Mouse (Mus musculus): ENCODE results near the gene Mcee.

Mcee gene

GRCm38 (mm10) chr7:64359943-64360585 is 32.3 kb upstream of the Mcee start:
- Histone ChIP-seq H3K4me1 (replicated peaks; ENCODE audit: low read depth, low read length) (peaks cover 18% of the 10 kb centered on the region), H3K27me3 (ENCODE audit: insufficient read depth, low read length) (no peaks in the 10 kb centered on the region), H3K9me3 (ENCODE audit: low read length) (no peaks in the 10 kb centered on the region), H3K36me3 (ENCODE audit: insufficient read depth, low read length) (peaks cover 67% of the 10 kb centered on the region), H3K4me3 (replicated peaks; ENCODE audit: low read length) (peak overlapping the region; percentile 23; the same call in 1 of the 2 replicates)
- TF ChIP-seq POU5F1 (IDR thresholded peaks at IDR 0.05; ENCODE audit: borderline replicate concordance, low read length) (no peak), NANOG (IDR thresholded peaks at IDR 0.05; ENCODE audit: borderline replicate concordance, low read length) (no peak)

- Histone ChIP-seq H3K36me3 (ENCODE audit: insufficient read depth, low read length) (peaks cover 67% of the 10 kb centered on the region), H3K27me3 (ENCODE audit: insufficient read depth, low read length) (no peaks in the 10 kb centered on the region), H3K9me3 (ENCODE audit: low read length) (no peaks in the 10 kb centered on the region), H3K4me1 (replicated peaks; ENCODE audit: low read depth, low read length) (peaks cover 18% of the 10 kb centered on the region), H3K4me3 (replicated peaks; ENCODE audit: low read length) (0 out of 2 replicates have a peak overlapping the region, but pooled peaks have one; percentile 23)
- TF ChIP-seq CTCF (conservative IDR thresholded peaks at IDR 0.05; ENCODE audit: low read length) (no peak), NANOG (IDR thresholded peaks at IDR 0.05; ENCODE audit: borderline replicate concordance, low read length) (no peak), POU5F1 (IDR thresholded peaks at IDR 0.05; ENCODE audit: borderline replicate concordance, low read length) (no peak)
Observed at GRCm38 (mm10) chr7:64360586-64360945, 31.8 kb upstream of the Mcee start.

GRCm38 (mm10) chr7:64365863-64366262 is 26.5 kb upstream of the Mcee start:
- TF ChIP-seq CTCF (conservative IDR thresholded peaks at IDR 0.05; ENCODE audit: low read length) (no peak), POU5F1 (IDR thresholded peaks at IDR 0.05; ENCODE audit: borderline replicate concordance, low read length) (no peak), NANOG (IDR thresholded peaks at IDR 0.05; ENCODE audit: borderline replicate concordance, low read length) (no peak)
- peaks cover 69% of the 10 kb centered on the region for H3K36me3 ChIP-seq (ENCODE audit: insufficient read depth, low read length)
- no peaks in the 10 kb centered on the region for H3K27me3 ChIP-seq (ENCODE audit: insufficient read depth, low read length)
- no peaks in the 10 kb centered on the region for H3K9me3 ChIP-seq (ENCODE audit: low read length)
- H3K4me3 ChIP-seq (replicated peaks; ENCODE audit: low read length), result no peak overlapping the region
- H3K4me1 ChIP-seq (replicated peaks; ENCODE audit: low read depth, low read length), result peaks cover 8% of the 10 kb centered on the region

- Histone ChIP-seq H3K27me3 (ENCODE audit: insufficient read depth, low read length) (no peaks in the 10 kb centered on the region), H3K4me1 (replicated peaks; ENCODE audit: low read depth, low read length) (peaks cover 24% of the 10 kb centered on the region), H3K4me3 (replicated peaks; ENCODE audit: low read length) (no peak overlapping the region), H3K9me3 (ENCODE audit: low read length) (no peaks in the 10 kb centered on the region), H3K36me3 (ENCODE audit: insufficient read depth, low read length) (peaks cover 38% of the 10 kb centered on the region)
- TF ChIP-seq NANOG (IDR thresholded peaks at IDR 0.05; ENCODE audit: borderline replicate concordance, low read length), result no peak
- TF ChIP-seq POU5F1 (IDR thresholded peaks at IDR 0.05; ENCODE audit: borderline replicate concordance, low read length), result no peak
- TF ChIP-seq CTCF (conservative IDR thresholded peaks at IDR 0.05; ENCODE audit: low read length), result no peak
Observed at GRCm38 (mm10) chr7:64369841-64370240, 22.6 kb upstream of the Mcee start.

GRCm38 (mm10) chr7:64371940-64372878 is 20.2 kb upstream of the Mcee start:
- Histone ChIP-seq H3K9me3 (ENCODE audit: low read length) (no peaks in the 10 kb centered on the region), H3K27me3 (ENCODE audit: insufficient read depth, low read length) (no peaks in the 10 kb centered on the region), H3K36me3 (ENCODE audit: insufficient read depth, low read length) (peaks cover 45% of the 10 kb centered on the region), H3K4me3 (replicated peaks; ENCODE audit: low read length) (no peak overlapping the region), H3K4me1 (replicated peaks; ENCODE audit: low read depth, low read length) (peaks cover 24% of the 10 kb centered on the region)
- TF ChIP-seq NANOG (IDR thresholded peaks at IDR 0.05; ENCODE audit: borderline replicate concordance, low read length), result no peak
- TF ChIP-seq POU5F1 (IDR thresholded peaks at IDR 0.05; ENCODE audit: borderline replicate concordance, low read length), result no peak
- TF ChIP-seq CTCF (conservative IDR thresholded peaks at IDR 0.05; ENCODE audit: low read length), result no peak

- TF ChIP-seq POU5F1 (IDR thresholded peaks at IDR 0.05; ENCODE audit: borderline replicate concordance, low read length), result no peak
- TF ChIP-seq CTCF (conservative IDR thresholded peaks at IDR 0.05; ENCODE audit: low read length), result no peak
- no peak for TF ChIP-seq NANOG (IDR thresholded peaks at IDR 0.05; ENCODE audit: borderline replicate concordance, low read length)
- no peaks in the 10 kb centered on the region for H3K27me3 ChIP-seq (ENCODE audit: insufficient read depth, low read length)
- H3K9me3 ChIP-seq (ENCODE audit: low read length), result no peaks in the 10 kb centered on the region
- peaks cover 51% of the 10 kb centered on the region for H3K36me3 ChIP-seq (ENCODE audit: insufficient read depth, low read length)
- H3K4me1 ChIP-seq (replicated peaks; ENCODE audit: low read depth, low read length), result peaks cover 24% of the 10 kb centered on the region
- peak overlapping the region; percentile 82 for H3K4me3 ChIP-seq (replicated peaks; ENCODE audit: low read length)
Observed at GRCm38 (mm10) chr7:64373147-64373829, 19.1 kb upstream of the Mcee start.

GRCm38 (mm10) chr7:64373830-64374562 is 18.4 kb upstream of the Mcee start, which contains the start of gene Fan1:
Fan1 (minus strand) TSS chr7:64374095.
- Histone ChIP-seq H3K36me3 (ENCODE audit: insufficient read depth, low read length) (peaks cover 53% of the 10 kb centered on the region), H3K9me3 (ENCODE audit: low read length) (no peaks in the 10 kb centered on the region), H3K27me3 (ENCODE audit: insufficient read depth, low read length) (no peaks in the 10 kb centered on the region), H3K4me1 (replicated peaks; ENCODE audit: low read depth, low read length) (peaks cover 24% of the 10 kb centered on the region), H3K4me3 (replicated peaks; ENCODE audit: low read length) (peak within 1 kb of the TSS; percentile 82)
- TF ChIP-seq CTCF (conservative IDR thresholded peaks at IDR 0.05; ENCODE audit: low read length) (no peak), POU5F1 (IDR thresholded peaks at IDR 0.05; ENCODE audit: borderline replicate concordance, low read length) (no peak), NANOG (IDR thresholded peaks at IDR 0.05; ENCODE audit: borderline replicate concordance, low read length) (no peak)
